Mouse (Mus musculus): ENCODE measurements around the gene Tmem81. TPM values are rescaled to one million over a fixed set of nuclear protein-coding genes. Genes with fewer than 3 reads are reported as not detected.

Gene Tmem81
- polyA plus RNA-seq, 1 experiment: 1.2 TPM

DNA sequence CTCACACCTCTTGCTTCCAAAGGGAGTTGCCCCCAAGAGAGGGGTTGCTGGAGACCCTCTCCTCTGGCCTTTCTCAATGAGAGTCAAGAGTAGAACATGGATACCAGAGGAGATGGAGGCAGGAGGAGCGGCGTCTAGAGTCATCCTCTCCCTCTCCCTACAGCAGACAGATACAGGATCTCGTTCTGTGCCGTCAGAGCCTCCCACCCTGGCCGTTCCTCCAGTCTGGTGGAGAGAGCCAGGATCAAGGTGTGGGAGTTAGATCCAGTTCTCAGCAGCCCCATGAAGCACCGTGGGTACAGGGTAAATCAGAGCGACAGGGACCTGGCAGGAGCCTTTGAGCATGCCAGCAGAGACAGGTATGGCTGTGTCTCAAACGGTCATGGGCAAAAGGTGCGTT lies 26.5 kb downstream of the Tmem81 start:
- Histone ChIP-seq H3K4me3 (ENCODE audit: insufficient read depth, low read depth, low read length) (no peak overlapping the region), H3K4me1 (ENCODE audit: control insufficient read depth, insufficient read depth, insufficient read length, low read length) (no peaks in the 10 kb centered on the region)

GRCm38 (mm10) chr1:132533840-132534239 lies 27.8 kb downstream of the Tmem81 start:
- H3K27ac ChIP-seq (replicated peaks; ENCODE audit: low read depth, low read length): no peak overlapping the region
- no peak overlapping the region for H3K4me3 ChIP-seq (ENCODE audit: insufficient read depth, low read depth, low read length)
- no peaks in the 10 kb centered on the region for H3K4me1 ChIP-seq (ENCODE audit: control insufficient read depth, insufficient read depth, insufficient read length, low read length)

More for the DNA sequence above, 26.5 kb downstream of the Tmem81 start:
- H3K27ac ChIP-seq (replicated peaks; ENCODE audit: low read depth, low read length): no peak overlapping the region

DNA sequence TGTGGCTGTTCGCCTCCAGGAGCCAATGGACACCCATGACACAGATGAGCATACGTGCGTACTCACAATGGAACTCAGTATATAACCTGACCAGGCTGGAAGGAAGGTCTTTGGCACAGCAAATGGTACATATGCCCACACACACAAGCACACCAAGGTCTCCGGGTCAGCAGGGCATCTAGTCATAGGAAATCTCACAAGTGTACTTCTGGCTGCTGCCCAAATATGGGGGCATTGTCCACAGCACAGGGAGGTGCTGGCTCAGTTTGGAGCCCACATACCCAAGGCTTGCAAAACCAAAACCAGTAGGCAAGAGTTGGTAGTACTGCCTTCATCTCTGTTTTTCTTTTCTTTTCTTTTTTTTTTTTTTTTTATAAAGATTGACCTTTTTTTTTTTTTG lies 29.5 kb downstream of the Tmem81 start:
- Histone ChIP-seq H3K4me1 (ENCODE audit: control insufficient read depth, insufficient read depth, insufficient read length, low read length) (no peaks in the 10 kb centered on the region), H3K4me3 (ENCODE audit: insufficient read depth, low read depth, low read length) (no peak overlapping the region), H3K27ac (replicated peaks; ENCODE audit: low read depth, low read length) (no peak overlapping the region)

- H3K4me3 ChIP-seq (ENCODE audit: insufficient read depth, low read depth, low read length): no peak overlapping the region
- no peak overlapping the region for H3K27ac ChIP-seq (replicated peaks; ENCODE audit: low read depth, low read length)
- H3K4me1 ChIP-seq (ENCODE audit: control insufficient read depth, insufficient read depth, insufficient read length, low read length): no peaks in the 10 kb centered on the region
Measured at GRCm38 (mm10) chr1:132536416-132536815, 30.4 kb downstream of the Tmem81 start.

DNA sequence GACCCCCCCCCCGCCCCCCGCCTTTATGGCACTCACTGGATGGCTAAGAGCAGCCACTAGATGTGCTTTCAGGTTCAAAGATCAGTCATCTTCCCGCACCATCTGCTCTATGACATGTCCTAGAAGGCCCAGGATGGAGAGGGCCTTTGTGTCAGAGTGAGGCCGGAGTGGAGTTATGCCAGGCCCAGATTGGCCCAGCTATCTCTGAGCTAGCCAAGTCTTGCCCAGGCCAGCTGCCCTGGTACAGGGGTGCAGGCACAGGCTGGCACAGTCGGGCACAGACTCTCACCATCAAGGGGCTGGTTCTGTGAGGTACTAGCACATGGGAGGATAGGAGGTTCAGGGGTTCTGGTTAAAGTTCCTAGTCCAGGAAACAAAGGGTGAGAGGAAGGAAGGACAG lies 31.7 kb downstream of the Tmem81 start:
- no peak overlapping the region for H3K4me3 ChIP-seq (ENCODE audit: insufficient read depth, low read depth, low read length)
- H3K4me1 ChIP-seq (ENCODE audit: control insufficient read depth, insufficient read depth, insufficient read length, low read length): no peaks in the 10 kb centered on the region
- no peak overlapping the region for H3K27ac ChIP-seq (replicated peaks; ENCODE audit: low read depth, low read length)

GRCm38 (mm10) chr1:132540701-132541100 lies 34.7 kb downstream of the Tmem81 start:
- H3K4me3 ChIP-seq (ENCODE audit: insufficient read depth, low read depth, low read length): no peak overlapping the region
- no peaks in the 10 kb centered on the region for H3K4me1 ChIP-seq (ENCODE audit: control insufficient read depth, insufficient read depth, insufficient read length, low read length)
- H3K27ac ChIP-seq (replicated peaks; ENCODE audit: low read depth, low read length): no peak overlapping the region

- Histone ChIP-seq H3K27ac (replicated peaks; ENCODE audit: low read depth, low read length) (no peak overlapping the region), H3K4me1 (ENCODE audit: control insufficient read depth, insufficient read depth, insufficient read length, low read length) (no peaks in the 10 kb centered on the region), H3K4me3 (ENCODE audit: insufficient read depth, low read depth, low read length) (no peak overlapping the region)
Measured at GRCm38 (mm10) chr1:132541171-132541823, 35.3 kb downstream of the Tmem81 start.

GRCm38 (mm10) chr1:132541824-132542599 lies 36.0 kb downstream of the Tmem81 start:
- Histone ChIP-seq H3K4me3 (ENCODE audit: insufficient read depth, low read depth, low read length) (no peak overlapping the region), H3K4me1 (ENCODE audit: control insufficient read depth, insufficient read depth, insufficient read length, low read length) (no peaks in the 10 kb centered on the region), H3K27ac (replicated peaks; ENCODE audit: low read depth, low read length) (no peak overlapping the region)

DNA sequence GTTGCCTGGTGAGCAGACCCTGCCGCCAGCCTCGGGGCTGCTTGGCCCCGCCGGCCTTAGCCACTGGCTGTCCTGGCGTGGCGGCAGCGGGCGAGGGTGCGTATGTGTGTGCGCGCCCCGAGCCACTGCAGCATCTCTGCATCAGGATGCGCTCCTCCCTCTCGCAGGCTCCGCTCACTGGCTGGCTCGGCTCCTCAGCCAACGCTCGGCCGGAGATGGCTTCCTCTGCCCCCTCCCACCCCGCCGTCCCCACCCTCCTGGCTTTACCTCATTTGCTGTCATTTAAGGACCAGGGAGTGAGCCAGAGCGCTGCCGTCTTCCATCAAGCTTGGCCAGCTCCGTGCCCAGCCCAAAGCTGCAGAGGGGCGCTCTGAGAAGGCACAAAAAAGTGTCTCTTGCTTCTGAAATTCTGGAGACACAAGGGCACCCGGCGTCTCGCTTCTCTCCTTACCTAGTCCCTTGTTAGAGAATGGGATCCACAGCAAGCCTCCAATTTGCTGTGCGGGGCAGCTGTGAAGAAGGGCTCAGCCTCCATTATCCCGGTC lies 36.8 kb downstream of the Tmem81 start, which contains the start of gene Cntn2:
Cntn2 (minus strand) TSS at position 495 of the 545 bp plus-strand sequence.
- Histone ChIP-seq H3K27ac (replicated peaks; ENCODE audit: low read depth, low read length) (no peak within 1 kb of the TSS), H3K4me1 (ENCODE audit: control insufficient read depth, insufficient read depth, insufficient read length, low read length) (no peaks in the 10 kb centered on the region), H3K4me3 (ENCODE audit: insufficient read depth, low read depth, low read length) (no peak within 1 kb of the TSS)

- Histone ChIP-seq H3K4me3 (ENCODE audit: insufficient read depth, low read depth, low read length) (no peak overlapping the region), H3K4me1 (ENCODE audit: control insufficient read depth, insufficient read depth, insufficient read length, low read length) (no peaks in the 10 kb centered on the region), H3K27ac (replicated peaks; ENCODE audit: low read depth, low read length) (no peak overlapping the region)
Measured at GRCm38 (mm10) chr1:132543789-132544188, 37.8 kb downstream of the Tmem81 start.

DNA sequence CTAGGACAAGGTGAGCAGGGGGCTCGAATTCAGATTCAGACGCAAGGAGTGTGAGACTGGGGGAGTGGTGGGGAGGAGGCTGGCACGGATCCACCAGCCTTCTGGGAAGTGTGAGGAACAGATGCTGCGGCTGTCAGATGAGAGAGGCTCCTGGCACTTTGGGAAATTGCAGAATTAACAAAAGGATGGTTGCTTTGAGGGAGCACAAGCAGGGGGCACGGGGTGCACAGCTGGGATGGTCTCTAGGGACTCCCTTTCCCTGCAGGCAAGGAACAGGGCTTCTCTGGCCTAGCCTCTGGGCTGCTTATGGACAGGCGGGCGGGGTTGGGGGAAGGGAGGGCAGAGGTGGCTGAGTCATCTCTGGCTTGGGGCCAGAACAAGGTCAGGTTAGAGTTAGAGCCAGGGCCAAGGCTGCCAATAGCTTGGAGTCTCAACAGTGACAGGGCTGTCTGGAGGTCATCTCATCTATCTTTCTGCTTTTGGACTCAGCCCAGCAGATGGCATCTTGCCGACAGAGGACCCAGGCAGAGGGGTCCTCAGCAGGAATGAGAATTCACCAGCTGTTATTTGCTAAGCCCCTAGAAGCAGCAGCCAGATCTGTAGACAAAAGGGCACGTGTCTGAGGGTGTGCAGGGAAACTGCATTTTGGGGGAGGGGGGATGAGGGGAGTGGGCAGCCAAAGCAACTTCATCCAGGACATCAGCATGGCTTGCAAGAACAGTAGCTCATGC lies 52.0 kb downstream of the Tmem81 start:
- Histone ChIP-seq H3K4me1 (ENCODE audit: control insufficient read depth, insufficient read depth, insufficient read length, low read length) (no peaks in the 10 kb centered on the region), H3K27ac (replicated peaks; ENCODE audit: low read depth, low read length) (no peak overlapping the region), H3K4me3 (ENCODE audit: insufficient read depth, low read depth, low read length) (no peak overlapping the region)

Other genes starting within 250 kb of the Tmem81 start
- gene Klhdc8a, start 207.6 kb upstream of the Tmem81 start, polyA plus RNA-seq (2012; ENCODE audit: insufficient read depth, insufficient read length, missing spikeins): not detected in 2 replicates
- 0.50 and 0.87 TPM in 2 replicates for gene Nuak2, start 190.1 kb upstream of the Tmem81 start, polyA plus RNA-seq (2012; ENCODE audit: insufficient read depth, insufficient read length, missing spikeins)
- gene Tmcc2, start 114.9 kb upstream of the Tmem81 start, polyA plus RNA-seq (2012; ENCODE audit: insufficient read depth, insufficient read length, missing spikeins): 2.1 and 2.5 TPM in 2 replicates
- gene Dstyk, start 88.7 kb upstream of the Tmem81 start, polyA plus RNA-seq (2012; ENCODE audit: insufficient read depth, insufficient read length, missing spikeins): 5.3 and 7.7 TPM in 2 replicates
- 12.0 and 17.4 TPM in 2 replicates for gene Rbbp5, start 28.9 kb upstream of the Tmem81 start, polyA plus RNA-seq (2012; ENCODE audit: insufficient read depth, insufficient read length, missing spikeins)
- gene Cntn2, start 37.0 kb downstream of the Tmem81 start, polyA plus RNA-seq (2012; ENCODE audit: insufficient read depth, insufficient read length, missing spikeins): not detected in 2 replicates
- gene Nfasc, start 235.6 kb downstream of the Tmem81 start, polyA plus RNA-seq (2012; ENCODE audit: insufficient read depth, insufficient read length, missing spikeins): not detected in 2 replicates

Data from brown adipose tissue, adult 24 weeks (tissue).